Mouse (Mus musculus): ENCODE results near the gene Ethe1. TPM values are rescaled to one million over a fixed set of nuclear protein-coding genes. Genes with fewer than 3 reads are reported as not detected.

Ethe1 gene
- total and polyA plus RNA-seq, 3 experiments: 21.0 to 33.3 TPM; not detected in 1

GRCm38 (mm10) chr7:24546634-24547389, 40.5 kb upstream of the Ethe1 start (continued):
- TF ChIP-seq MEF2A (IDR thresholded peaks at IDR 0.05; ENCODE audit: extremely low read depth, insufficient replicate concordance, low read depth, low read length, poor library complexity, severe bottlenecking) (no peak), E2F4 (IDR thresholded peaks at IDR 0.05; ENCODE audit: borderline replicate concordance, low read depth, low read length) (0 out of 2 replicates have a peak, but pooled peaks have one; percentile 28), POLR2A (IDR thresholded peaks at IDR 0.05; ENCODE audit: control insufficient read depth in 1 of 2, insufficient read depth in 1 of 2, low read depth in 1 of 2, low read length in 2 of 2, poor library complexity in 1 of 2) (peak; percentile 74 to 78; a peak in 3 of 4 replicates), KAT2A (conservative IDR thresholded peaks at IDR 0.05; ENCODE audit: low read depth, low read length) (peak; percentile 87), SIN3A (IDR thresholded peaks at IDR 0.05; ENCODE audit: low read length) (peak; percentile 99), BHLHE40 (IDR thresholded peaks at IDR 0.05; ENCODE audit: borderline replicate concordance, low read depth, low read length) (peak; percentile 68; the same call in 1 of the 2 replicates), HCFC1 (IDR thresholded peaks at IDR 0.05; ENCODE audit: low read depth, low read length) (peak; percentile 98), ETS1 (IDR thresholded peaks at IDR 0.05; ENCODE audit: low read depth, low read length) (peak; percentile 27; the same call in 1 of the 2 replicates), EP300 (IDR thresholded peaks at IDR 0.05; ENCODE audit: low read depth in 1 of 2, low read length in 2 of 2) (no peak; a peak in 1 of 4 replicates), CHD2 (IDR thresholded peaks at IDR 0.05; ENCODE audit: low read length) (no peak), USF2 (IDR thresholded peaks at IDR 0.05; ENCODE audit: borderline replicate concordance in 1 of 2, insufficient read depth in 1 of 2, low read depth in 1 of 2, low read length in 2 of 2) (no peak)

DNA sequence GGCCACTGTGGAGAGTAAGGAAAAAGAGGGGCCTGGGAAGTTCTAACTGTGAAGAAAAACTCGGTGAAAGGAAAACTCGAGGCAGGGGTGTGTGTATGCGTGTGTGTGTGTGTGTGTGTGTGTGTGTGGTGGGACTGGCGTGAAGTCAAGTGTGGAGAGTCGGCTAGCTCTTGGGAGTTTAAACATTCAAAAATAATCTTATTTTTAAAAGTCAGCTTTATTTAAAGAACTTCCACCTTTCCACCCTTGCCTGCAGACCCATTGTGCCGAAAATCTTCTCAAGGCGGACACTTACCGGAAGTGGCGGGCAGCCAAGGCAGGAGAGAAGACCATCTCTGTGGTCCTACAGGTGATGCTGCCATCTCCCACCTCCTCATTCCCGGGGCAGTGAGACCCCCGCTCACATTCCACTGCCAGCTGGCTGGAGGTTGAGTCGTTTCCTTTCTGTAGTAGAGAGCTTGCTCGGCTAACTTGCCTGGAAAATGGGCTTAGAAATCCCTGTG, 39.8 kb upstream of the Ethe1 start:
- H3K4me3 ChIP-seq (ENCODE audit: control insufficient read depth in 1 of 2, insufficient read depth in 1 of 2, low read depth in 2 of 2, low read length in 2 of 2): peak overlapping the region; percentile 84 to 93
- TF ChIP-seq TAL1 (IDR thresholded peaks at IDR 0.05; ENCODE audit: low read length) (no peak), CTCF (IDR thresholded peaks at IDR 0.05 in 2 of 3, conservative IDR thresholded peaks at IDR 0.05 in 1 of 3; ENCODE audit: control insufficient read depth in 1 of 3, insufficient read depth in 1 of 3, low read depth in 2 of 3, low read length in 3 of 3, poor library complexity in 1 of 3, severe bottlenecking in 1 of 3) (no peak), GATA1 (IDR thresholded peaks at IDR 0.05; ENCODE audit: low read depth, low read length) (no peak), USF2 (IDR thresholded peaks at IDR 0.05; ENCODE audit: borderline replicate concordance in 1 of 2, insufficient read depth in 1 of 2, low read depth in 1 of 2, low read length in 2 of 2) (no peak), USF1 (IDR thresholded peaks at IDR 0.05; ENCODE audit: low read depth, low read length) (no peak), MXI1 (IDR thresholded peaks at IDR 0.05; ENCODE audit: low read depth, low read length) (no peak), MAZ (IDR thresholded peaks at IDR 0.05; ENCODE audit: low read depth, low read length) (no peak), SIN3A (IDR thresholded peaks at IDR 0.05; ENCODE audit: low read length) (no peak), SMC3 (IDR thresholded peaks at IDR 0.05; ENCODE audit: low read depth, low read length) (no peak), MAFK (IDR thresholded peaks at IDR 0.05; ENCODE audit: borderline replicate concordance, low read depth, low read length) (no peak), ZNF384 (IDR thresholded peaks at IDR 0.05; ENCODE audit: low read depth, low read length) (no peak), POLR2A (IDR thresholded peaks at IDR 0.05; ENCODE audit: control insufficient read depth in 1 of 2, insufficient read depth in 1 of 2, low read depth in 1 of 2, low read length in 2 of 2, poor library complexity in 1 of 2) (no peak), ETS1 (IDR thresholded peaks at IDR 0.05; ENCODE audit: low read depth, low read length) (no peak), MYB (IDR thresholded peaks at IDR 0.05; ENCODE audit: low read depth, low read length) (no peak), CHD2 (IDR thresholded peaks at IDR 0.05; ENCODE audit: low read length) (no peak), UBTF (IDR thresholded peaks at IDR 0.05; ENCODE audit: borderline replicate concordance, insufficient read depth, low read depth, low read length) (no peak), TBP (IDR thresholded peaks at IDR 0.05; ENCODE audit: low read depth, low read length) (no peak)
- no peaks in the 10 kb centered on the region for H3K27me3 ChIP-seq (ENCODE audit: control insufficient read depth in 1 of 2, insufficient read depth in 2 of 2, low read length in 2 of 2)
- peak overlapping the region; percentile 65 for H3K27ac ChIP-seq (ENCODE audit: control insufficient read depth, low read depth, low read length)
- H3K4me1 ChIP-seq (ENCODE audit: control insufficient read depth in 1 of 2, insufficient read depth in 2 of 2, low read length in 2 of 2): peaks cover 0 to 9% of the 10 kb centered on the region in 2 experiments; a peak in 2 of 4 replicates
- H3K36me3 ChIP-seq (ENCODE audit: control insufficient read depth in 1 of 2, insufficient read depth in 2 of 2, low read length in 2 of 2): no peaks in the 10 kb centered on the region; a peak in 1 of 4 replicates
- no peaks in the 10 kb centered on the region for H3K9me3 ChIP-seq (replicated peaks; ENCODE audit: insufficient read depth, low read length)
- peaks cover 9% of the 10 kb centered on the region for H3K79me2 ChIP-seq (ENCODE audit: control insufficient read depth, insufficient read depth, low read length, poor library complexity)
- DNase-seq (ENCODE audit: low read depth, low spot score): no peak
- peak overlapping the region; percentile 96 for H3K9ac ChIP-seq (ENCODE audit: control insufficient read depth, low read depth, low read length, poor library complexity, severe bottlenecking)

All from MEL (cell line).